Mouse (Mus musculus) myocyte (in vitro differentiated cells): Measurements from ENCODE around the gene Agtrap. TPM values are rescaled to one million over a fixed set of nuclear protein-coding genes. Genes with fewer than 3 reads are reported as not detected.
A peak's percentile ranks its signal among the peaks of the same experiment; 100 is the strongest.

Experiments
- H3K27me3 ChIP-seq: one replicate; pipeline ENCODE4 v1.6.1; 2011; ENCODE audit not compliant: control insufficient read depth, insufficient read depth, insufficient read length
- H3K36me3 ChIP-seq: one replicate; pipeline ENCODE4 v1.6.1; 2011; ENCODE audit not compliant: control insufficient read depth, insufficient read depth
- H3K4me2 ChIP-seq: one replicate; pipeline ENCODE4 v1.6.1; 2011; ENCODE audit warnings: low read depth, control low read depth
- H3K4me3 ChIP-seq: one replicate; pipeline ENCODE4 v1.5.1; 2011; ENCODE audit warnings: mild to moderate bottlenecking, control low read depth, moderate library complexity
- H3K79me2 ChIP-seq: one replicate; pipeline ENCODE4 v1.6.1; 2011; ENCODE audit not compliant: control insufficient read depth, insufficient read depth
- H3ac ChIP-seq: one replicate; pipeline ENCODE4 v1.6.1; 2011; ENCODE audit not compliant: control insufficient read depth, insufficient read length
- CEBPB ChIP-seq: IDR thresholded peaks from 2 replicates; pipeline ENCODE4 v1.6.1; 2011; ENCODE audit warnings: mild to moderate bottlenecking, moderate library complexity; ENCODE audit not compliant: poor library complexity, insufficient read depth, severe bottlenecking
- E2F4 ChIP-seq: IDR thresholded peaks from one replicate; pipeline ENCODE4 v1.6.1; 2011; ENCODE audit warnings: mild to moderate bottlenecking, control low read depth, moderate library complexity; ENCODE audit not compliant: insufficient read depth
- MAX ChIP-seq: IDR thresholded peaks from one replicate; pipeline ENCODE4 v1.6.1; 2011; ENCODE audit warnings: low read depth, mild to moderate bottlenecking, control low read depth
- MYOD1 ChIP-seq, 3 experiments: IDR thresholded peaks; one replicate each; pipeline ENCODE4 v1.6.1; 2011; ENCODE audit warnings: control low read depth in 2 of 3, low read depth in 2 of 3, mild to moderate bottlenecking in 2 of 3, moderate library complexity in 1 of 3; ENCODE audit not compliant: insufficient read length in 2 of 3, control insufficient read depth in 1 of 3
- MYOG ChIP-seq, 3 experiments: IDR thresholded peaks; one replicate each; pipeline ENCODE4 v1.6.1; 2011; ENCODE audit warnings: control low read depth in 2 of 3, low read depth in 2 of 3, mild to moderate bottlenecking in 2 of 3; ENCODE audit not compliant: insufficient read length in 2 of 3, control insufficient read depth in 1 of 3, insufficient read depth in 1 of 3
- POLR2A ChIP-seq: IDR thresholded peaks from one replicate; pipeline ENCODE4 v1.6.1; 2011; ENCODE audit warnings: low read depth, mild to moderate bottlenecking, control low read depth, moderate library complexity; ENCODE audit not compliant: insufficient read length
- POLR2AphosphoS2 ChIP-seq: IDR thresholded peaks from one replicate; pipeline ENCODE4 v1.6.1; 2011; ENCODE audit warnings: low read depth, control low read depth; ENCODE audit not compliant: insufficient read length
- REST ChIP-seq: IDR thresholded peaks from one replicate; pipeline ENCODE4 v1.6.1; 2011; ENCODE audit warnings: mild to moderate bottlenecking, control low read depth, moderate library complexity; ENCODE audit not compliant: insufficient read depth, insufficient read length
- SRF ChIP-seq: IDR thresholded peaks from one replicate; pipeline ENCODE4 v1.6.1; 2011; ENCODE audit warnings: low read depth; ENCODE audit not compliant: control insufficient read depth, insufficient read length
- TCF12 ChIP-seq: IDR thresholded peaks from one replicate; pipeline ENCODE4 v1.6.1; 2011; ENCODE audit warnings: mild to moderate bottlenecking, control low read depth; ENCODE audit not compliant: poor library complexity, insufficient read depth, severe bottlenecking
- TCF3 ChIP-seq: IDR thresholded peaks from one replicate; pipeline ENCODE4 v1.6.1; 2011; ENCODE audit warnings: low read depth, control low read depth; ENCODE audit not compliant: insufficient read length
- USF1 ChIP-seq: IDR thresholded peaks from one replicate; pipeline ENCODE4 v1.6.1; 2011; ENCODE audit warnings: low read depth, mild to moderate bottlenecking, control low read depth, moderate library complexity
- polyA plus RNA-seq: library from polyadenylated mRNA; unstranded; fragments of >200 nt; fragmentation: generic; extraction: Trizol; gene quantifications from one replicate; pipeline ENCODE4 v1.2.1, GENCODE M21; 2012; ENCODE audit warnings: missing spikeins

The Agtrap gene
- polyA plus RNA-seq, 1 experiment: 10.9 TPM

DNA sequence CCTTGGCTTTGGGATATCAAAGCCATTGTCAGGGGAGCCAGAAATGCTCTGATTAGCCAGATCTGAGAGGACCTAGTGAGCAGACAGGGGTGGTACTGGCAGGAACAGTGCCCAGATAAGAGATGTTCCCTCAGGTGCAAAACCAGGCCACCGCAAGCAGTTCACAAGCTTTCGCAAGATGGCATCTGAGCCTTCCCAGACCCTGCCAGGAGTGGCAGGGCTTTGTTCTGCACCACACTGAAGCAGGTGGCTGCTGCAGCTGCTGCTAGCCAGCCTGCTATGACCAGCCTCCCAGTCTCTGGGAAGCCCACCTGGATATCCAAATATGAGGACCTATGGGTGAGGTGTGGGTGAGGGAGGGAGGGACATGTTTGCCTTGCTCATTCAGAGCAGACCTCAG is 10.1 kb upstream of the Agtrap start:
- TF ChIP-seq REST (no peak), POLR2AphosphoS2 (no peak), TCF12 (no peak), MYOG (IDR thresholded peaks at IDR 0.05; ENCODE audit: control insufficient read depth in 1 of 3, insufficient read depth in 1 of 3, insufficient read length in 2 of 3, low read depth in 2 of 3) (peak in 1 of 3 experiments; percentile 44), MAX (no peak), SRF (no peak), CEBPB (no peak), TCF3 (no peak), MYOD1 (IDR thresholded peaks at IDR 0.05; ENCODE audit: control insufficient read depth in 1 of 3, insufficient read length in 2 of 3, low read depth in 2 of 3) (peak in 1 of 3 experiments; percentile 50), POLR2A (no peak), USF1 (no peak)
- Histone ChIP-seq H3K36me3 (no peaks in the 10 kb centered on the region), H3ac (no peak overlapping the region), H3K4me3 (no peak overlapping the region), H3K79me2 (no peaks in the 10 kb centered on the region), H3K4me2 (no peak overlapping the region), H3K27me3 (peaks cover 41% of the 10 kb centered on the region)

DNA sequence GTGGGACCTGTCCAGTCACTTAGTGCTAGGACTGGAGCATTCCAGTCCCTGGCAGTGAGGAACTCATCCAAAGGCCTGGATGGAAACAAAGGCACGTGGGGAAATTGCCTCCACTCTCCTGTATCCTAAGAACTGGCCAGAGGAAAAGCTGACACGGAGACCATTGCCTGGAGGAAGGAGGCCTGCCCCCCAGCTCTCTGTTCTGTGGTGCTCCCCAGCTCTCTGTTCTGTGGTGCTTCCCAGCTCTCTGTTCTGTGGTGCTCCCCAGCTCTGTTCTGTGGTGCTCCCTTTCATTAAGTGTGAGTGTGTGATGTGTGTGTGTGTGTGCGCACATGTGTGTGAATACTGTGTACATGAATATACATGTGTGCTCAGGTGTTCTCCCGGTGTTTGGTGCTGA is 7.2 kb upstream of the Agtrap start:
- Histone ChIP-seq H3K4me2 (no peak overlapping the region), H3K79me2 (no peaks in the 10 kb centered on the region), H3K27me3 (peaks cover 28% of the 10 kb centered on the region), H3ac (no peak overlapping the region), H3K36me3 (no peaks in the 10 kb centered on the region), H3K4me3 (no peak overlapping the region)
- no peak for TF ChIP-seq POLR2A
- no peak for TF ChIP-seq TCF12
- TF ChIP-seq POLR2AphosphoS2: no peak

DNA sequence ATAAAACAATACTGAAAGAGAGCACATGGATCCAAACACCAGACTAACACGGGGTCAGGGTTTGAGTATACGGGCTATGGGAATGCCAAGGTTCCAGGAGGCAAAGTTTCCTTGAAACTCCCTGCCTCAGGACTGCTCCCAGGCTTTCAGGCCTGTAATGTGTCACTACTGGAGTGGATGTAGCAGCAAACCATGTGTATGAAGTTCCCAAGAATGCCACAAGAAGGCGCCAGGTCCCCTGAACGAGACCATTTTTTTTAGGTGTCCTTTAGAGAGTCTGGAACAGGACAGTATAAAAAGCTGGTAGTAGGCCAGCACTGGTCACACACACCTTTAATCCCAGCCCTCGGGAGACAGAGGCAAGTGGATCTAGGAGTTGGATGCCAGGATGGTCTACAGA is 6.3 kb upstream of the Agtrap start:
- Histone ChIP-seq H3K79me2 (no peaks in the 10 kb centered on the region), H3K27me3 (peaks cover 19% of the 10 kb centered on the region), H3K4me3 (no peak overlapping the region), H3ac (no peak overlapping the region), H3K4me2 (no peak overlapping the region), H3K36me3 (no peaks in the 10 kb centered on the region)
- TF ChIP-seq MAX (no peak), POLR2AphosphoS2 (no peak), REST (no peak), E2F4 (no peak), USF1 (no peak), MYOG (IDR thresholded peaks at IDR 0.05; ENCODE audit: control insufficient read depth in 1 of 3, insufficient read depth in 1 of 3, insufficient read length in 2 of 3, low read depth in 2 of 3) (no peak), SRF (no peak), POLR2A (no peak), CEBPB (no peak), TCF12 (no peak), MYOD1 (IDR thresholded peaks at IDR 0.05; ENCODE audit: control insufficient read depth in 1 of 3, insufficient read length in 2 of 3, low read depth in 2 of 3) (no peak), TCF3 (no peak)

- no peak overlapping the region for H3K4me2 ChIP-seq
Observed at GRCm38 (mm10) chr4:148092551-148093271, 4.9 kb upstream of the Agtrap start.

DNA sequence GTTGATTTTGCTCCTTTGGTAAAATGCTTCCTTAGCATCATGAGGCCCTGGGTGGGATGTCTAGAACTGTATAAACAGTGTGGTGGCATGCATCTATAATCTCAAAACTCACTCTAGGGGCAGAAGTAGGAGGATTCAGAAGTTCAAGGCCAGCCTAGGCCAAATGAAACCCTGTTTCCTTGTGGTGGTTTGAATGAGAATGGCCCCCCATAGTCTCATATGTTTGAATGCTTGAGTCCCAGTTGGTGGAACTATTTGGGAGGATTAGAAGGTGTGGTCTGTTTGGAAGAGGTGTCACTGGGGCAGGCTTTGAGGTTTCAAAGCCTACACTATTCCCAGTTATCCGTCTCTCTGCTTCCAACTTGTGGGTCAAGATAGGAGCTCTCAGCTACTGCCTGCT is 3.4 kb upstream of the Agtrap start:
- Histone ChIP-seq H3ac (no peak overlapping the region), H3K4me3 (no peak overlapping the region), H3K27me3 (peaks cover 5% of the 10 kb centered on the region), H3K36me3 (no peaks in the 10 kb centered on the region), H3K4me2 (no peak overlapping the region), H3K79me2 (no peaks in the 10 kb centered on the region)
- TF ChIP-seq MAX: no peak
- no peak for TF ChIP-seq MYOG (IDR thresholded peaks at IDR 0.05; ENCODE audit: control insufficient read depth in 1 of 3, insufficient read depth in 1 of 3, insufficient read length in 2 of 3, low read depth in 2 of 3)
- no peak for TF ChIP-seq USF1
- TF ChIP-seq REST: no peak
- no peak for TF ChIP-seq CEBPB
- no peak for TF ChIP-seq POLR2AphosphoS2
- TF ChIP-seq TCF12: no peak
- TF ChIP-seq POLR2A: no peak
- TF ChIP-seq MYOD1 (IDR thresholded peaks at IDR 0.05; ENCODE audit: control insufficient read depth in 1 of 3, insufficient read length in 2 of 3, low read depth in 2 of 3): no peak
- TF ChIP-seq E2F4: no peak
- no peak for TF ChIP-seq TCF3
- TF ChIP-seq SRF: no peak

More at GRCm38 (mm10) chr4:148092551-148093271, 4.9 kb upstream of the Agtrap start:
- H3K27me3 ChIP-seq: peaks cover 6% of the 10 kb centered on the region
- H3K79me2 ChIP-seq: no peaks in the 10 kb centered on the region
- TF ChIP-seq TCF12 (no peak), POLR2A (no peak), USF1 (no peak), CEBPB (no peak), MAX (no peak), SRF (no peak), MYOG (IDR thresholded peaks at IDR 0.05; ENCODE audit: control insufficient read depth in 1 of 3, insufficient read depth in 1 of 3, insufficient read length in 2 of 3, low read depth in 2 of 3) (no peak), E2F4 (no peak), POLR2AphosphoS2 (no peak), MYOD1 (IDR thresholded peaks at IDR 0.05; ENCODE audit: control insufficient read depth in 1 of 3, insufficient read length in 2 of 3, low read depth in 2 of 3) (no peak), TCF3 (no peak), REST (no peak)
- no peak overlapping the region for H3K4me3 ChIP-seq
- H3K36me3 ChIP-seq: no peaks in the 10 kb centered on the region
- no peak overlapping the region for H3ac ChIP-seq
